Mouse (Mus musculus) ES-E14 (cell line): Measurements from ENCODE around the gene Dock10.

Experiments used
- HCFC1 ChIP-seq: IDR thresholded peaks from 2 replicates; pipeline ENCODE4 v1.6.1; 2012; ENCODE audit warnings: low read length, inconsistent platforms, borderline replicate concordance; ENCODE audit not compliant: insufficient read depth
- MAFK ChIP-seq: IDR thresholded peaks from 2 replicates; pipeline ENCODE4 v1.6.1; 2014; ENCODE audit warnings: mild to moderate bottlenecking, low read depth, low read length, inconsistent platforms; ENCODE audit not compliant: insufficient read depth
- ZC3H11A ChIP-seq: IDR thresholded peaks from 2 replicates; pipeline ENCODE4 v1.6.1; 2012; ENCODE audit warnings: low read depth, mild to moderate bottlenecking, inconsistent platforms, low read length, borderline replicate concordance
- ZNF384 ChIP-seq: IDR thresholded peaks from 2 replicates; pipeline ENCODE4 v1.6.1; 2012; ENCODE audit warnings: low read depth, low read length, inconsistent platforms

GRCm38 (mm10) chr1:80746691-80747463, 11.4 kb downstream of the Dock10 start:
- TF ChIP-seq ZC3H11A (no peak), ZNF384 (no peak), HCFC1 (no peak), MAFK (no peak)
